Mouse (Mus musculus): ENCODE results near the gene Olfr655. TPM values are rescaled to one million over a fixed set of nuclear protein-coding genes. Genes with fewer than 3 reads are reported as not detected.

Gene Olfr655
- polyA plus RNA-seq, 1 experiment from 2014 or later: not detected

GRCm38 (mm10) chr7:104580846-104581245 is 20.7 kb downstream of the Olfr655 start:
- Histone ChIP-seq H3K4me3 (ENCODE audit: low read length) (no peak overlapping the region), H3K36me3 (ENCODE audit: control insufficient read depth, insufficient read depth, low read length) (no peaks in the 10 kb centered on the region), H3K27me3 (ENCODE audit: control insufficient read depth, insufficient read depth, low read length) (no peaks in the 10 kb centered on the region), H3K9ac (ENCODE audit: low read depth, low read length) (no peak overlapping the region), H3K27ac (ENCODE audit: low read depth, low read length) (no peak overlapping the region), H3K4me1 (ENCODE audit: control insufficient read depth, insufficient read depth, low read length) (no peaks in the 10 kb centered on the region), H3K4me2 (replicated peaks; ENCODE audit: low read depth, low read length) (no peak overlapping the region), H3K9me3 (ENCODE audit: control insufficient read depth, low read length) (no peaks in the 10 kb centered on the region)
- WGBS: 95% methylated on average over 4 of the region's 4 CpGs
- no peak for ATAC-seq (ENCODE audit: low FRiP score, low TSS enrichment)

GRCm38 (mm10) chr7:104577014-104577413 is 24.6 kb downstream of the Olfr655 start, which contains the start of gene Olfr653:
Gene Olfr653 (plus strand): TSS chr7:104577314.
- Histone ChIP-seq H3K4me2 (replicated peaks; ENCODE audit: low read depth, low read length) (no peak within 1 kb of the TSS), H3K27me3 (ENCODE audit: control insufficient read depth, insufficient read depth, low read length) (no peaks in the 10 kb centered on the region), H3K36me3 (ENCODE audit: control insufficient read depth, insufficient read depth, low read length) (no peaks in the 10 kb centered on the region), H3K4me3 (ENCODE audit: low read length) (no peak within 1 kb of the TSS), H3K27ac (ENCODE audit: low read depth, low read length) (no peak within 1 kb of the TSS), H3K9me3 (ENCODE audit: control insufficient read depth, low read length) (no peaks in the 10 kb centered on the region), H3K4me1 (ENCODE audit: control insufficient read depth, insufficient read depth, low read length) (no peaks in the 10 kb centered on the region), H3K9ac (ENCODE audit: low read depth, low read length) (no peak within 1 kb of the TSS)
- 77% methylated on average over 2 of the region's 2 CpGs for WGBS
- ATAC-seq (ENCODE audit: low FRiP score, low TSS enrichment): no peak

GRCm38 (mm10) chr7:104560601-104561000 is 41.0 kb downstream of the Olfr655 start, which contains the start of gene Olfr652:
Gene Olfr652 (plus strand): TSS chr7:104560901.
- Histone ChIP-seq H3K9me3 (ENCODE audit: control insufficient read depth, low read length) (no peaks in the 10 kb centered on the region), H3K4me2 (replicated peaks; ENCODE audit: low read depth, low read length) (no peak within 1 kb of the TSS), H3K27ac (ENCODE audit: low read depth, low read length) (no peak within 1 kb of the TSS)

GRCm38 (mm10) chr7:104552700-104553099 is 48.9 kb downstream of the Olfr655 start:
- Histone ChIP-seq H3K9me3 (ENCODE audit: control insufficient read depth, low read length) (no peaks in the 10 kb centered on the region), H3K4me2 (replicated peaks; ENCODE audit: low read depth, low read length) (no peak overlapping the region), H3K4me1 (ENCODE audit: control insufficient read depth, insufficient read depth, low read length) (no peaks in the 10 kb centered on the region), H3K9ac (ENCODE audit: low read depth, low read length) (no peak overlapping the region), H3K27me3 (ENCODE audit: control insufficient read depth, insufficient read depth, low read length) (no peaks in the 10 kb centered on the region), H3K36me3 (ENCODE audit: control insufficient read depth, insufficient read depth, low read length) (no peaks in the 10 kb centered on the region), H3K27ac (ENCODE audit: low read depth, low read length) (no peak overlapping the region), H3K4me3 (ENCODE audit: low read length) (no peak overlapping the region)
- WGBS: 77% methylated on average over 1 of the region's 1 CpGs
- no peak for ATAC-seq (ENCODE audit: low FRiP score, low TSS enrichment)

More at GRCm38 (mm10) chr7:104560601-104561000, 41.0 kb downstream of the Olfr655 start, which contains the start of gene Olfr652:
- Histone ChIP-seq H3K4me1 (ENCODE audit: control insufficient read depth, insufficient read depth, low read length) (no peaks in the 10 kb centered on the region), H3K9ac (ENCODE audit: low read depth, low read length) (no peak within 1 kb of the TSS), H3K27me3 (ENCODE audit: control insufficient read depth, insufficient read depth, low read length) (no peaks in the 10 kb centered on the region), H3K36me3 (ENCODE audit: control insufficient read depth, insufficient read depth, low read length) (no peaks in the 10 kb centered on the region), H3K4me3 (ENCODE audit: low read length) (no peak within 1 kb of the TSS)
- no peak for ATAC-seq (ENCODE audit: low FRiP score, low TSS enrichment)

- no peak for ATAC-seq (ENCODE audit: low FRiP score, low TSS enrichment)
These were observed 51.7 kb downstream of the Olfr655 start, which contains the start of gene Olfr651 for GRCm38 (mm10) chr7:104549833-104550232. Gene Olfr651 (plus strand): TSS chr7:104550133.

More at GRCm38 (mm10) chr7:104549833-104550232, 51.7 kb downstream of the Olfr655 start, which contains the start of gene Olfr651:
- no peak within 1 kb of the TSS for H3K27ac ChIP-seq (ENCODE audit: low read depth, low read length)
- WGBS: 81% methylated on average over 5 of the region's 5 CpGs
- no peaks in the 10 kb centered on the region for H3K36me3 ChIP-seq (ENCODE audit: control insufficient read depth, insufficient read depth, low read length)
- no peak within 1 kb of the TSS for H3K4me2 ChIP-seq (replicated peaks; ENCODE audit: low read depth, low read length)
- no peaks in the 10 kb centered on the region for H3K27me3 ChIP-seq (ENCODE audit: control insufficient read depth, insufficient read depth, low read length)
- H3K9me3 ChIP-seq (ENCODE audit: control insufficient read depth, low read length): no peaks in the 10 kb centered on the region
- H3K4me1 ChIP-seq (ENCODE audit: control insufficient read depth, insufficient read depth, low read length): no peaks in the 10 kb centered on the region
- H3K9ac ChIP-seq (ENCODE audit: low read depth, low read length): no peak within 1 kb of the TSS
- H3K4me3 ChIP-seq (ENCODE audit: low read length): no peak within 1 kb of the TSS

Other genes starting within 250 kb of the Olfr655 start
- 2.0 and 2.8 TPM in 2 replicates for gene Trim12c, start 248.4 kb downstream of the Olfr655 start, polyA plus RNA-seq (2014; fragmentation: Nextera tagmentation; extraction: Ambion mirVana)
- not detected in 2 replicates for gene Trim30b, start 231.9 kb downstream of the Olfr655 start, polyA plus RNA-seq (2014; fragmentation: Nextera tagmentation; extraction: Ambion mirVana)
- 0.20 TPM in 1 of 2 replicates, not detected in the other for gene Trim30c, start 200.9 kb downstream of the Olfr655 start, polyA plus RNA-seq (2014; fragmentation: Nextera tagmentation; extraction: Ambion mirVana)
- 1.0 and 1.3 TPM in 2 replicates for gene Trim30a, start 136.6 kb downstream of the Olfr655 start, polyA plus RNA-seq (2014; fragmentation: Nextera tagmentation; extraction: Ambion mirVana)
- 0.41 and 0.49 TPM in 2 replicates for gene Trim30d, start 93.9 kb downstream of the Olfr655 start, polyA plus RNA-seq (2014; fragmentation: Nextera tagmentation; extraction: Ambion mirVana)
- gene Olfr651, start 51.6 kb downstream of the Olfr655 start, polyA plus RNA-seq (2014; fragmentation: Nextera tagmentation; extraction: Ambion mirVana): not detected in 2 replicates
- gene Olfr652, start 40.9 kb downstream of the Olfr655 start, polyA plus RNA-seq (2014; fragmentation: Nextera tagmentation; extraction: Ambion mirVana): not detected in 2 replicates
- gene Olfr653, start 24.5 kb downstream of the Olfr655 start, polyA plus RNA-seq (2014; fragmentation: Nextera tagmentation; extraction: Ambion mirVana): not detected in 2 replicates
- gene Olfr654, start 14.8 kb downstream of the Olfr655 start, polyA plus RNA-seq (2014; fragmentation: Nextera tagmentation; extraction: Ambion mirVana): not detected in 2 replicates
- gene Olfr656, start 12.2 kb upstream of the Olfr655 start, polyA plus RNA-seq (2014; fragmentation: Nextera tagmentation; extraction: Ambion mirVana): not detected in 2 replicates
- gene Olfr657, start 23.0 kb upstream of the Olfr655 start, polyA plus RNA-seq (2014; fragmentation: Nextera tagmentation; extraction: Ambion mirVana): not detected in 2 replicates
- gene Olfr658, start 45.5 kb upstream of the Olfr655 start, polyA plus RNA-seq (2014; fragmentation: Nextera tagmentation; extraction: Ambion mirVana): not detected in 2 replicates
- not detected in 2 replicates for gene Olfr659, start 65.0 kb upstream of the Olfr655 start, polyA plus RNA-seq (2014; fragmentation: Nextera tagmentation; extraction: Ambion mirVana)
- not detected in 2 replicates for gene Olfr661, start 84.7 kb upstream of the Olfr655 start, polyA plus RNA-seq (2014; fragmentation: Nextera tagmentation; extraction: Ambion mirVana)
- gene Usp17le, start 175.7 kb upstream of the Olfr655 start, polyA plus RNA-seq (2014; fragmentation: Nextera tagmentation; extraction: Ambion mirVana): not detected in 2 replicates
- gene Usp17lb, start 240.8 kb upstream of the Olfr655 start, polyA plus RNA-seq (2014; fragmentation: Nextera tagmentation; extraction: Ambion mirVana): not detected in 2 replicates

Data from kidney, embryonic 14.5 days (tissue).